Mouse (Mus musculus) kidney, adult 2 months (tissue): ENCODE measurements around the gene Calhm2. TPM values are rescaled to one million over a fixed set of nuclear protein-coding genes. Genes with fewer than 3 reads are reported as not detected.
A peak's percentile ranks its signal among the peaks of the same experiment; 100 is the strongest.

Source experiments
- DNase-seq: peaks from one replicate; pipeline ENCODE4 v3.0.0; 2021
- H3K27ac ChIP-seq: fragments of 200-500 bp; 2 replicates; pipeline ENCODE4 v1.5.1; 2012; ENCODE audit warnings: low read depth, low read length, control low read depth, inconsistent platforms; ENCODE audit not compliant: insufficient read depth
- H3K27me3 ChIP-seq: fragments of 200-500 bp; replicated peaks from 2 replicates; pipeline ENCODE4 v1.6.1; 2012; ENCODE audit warnings: mild to moderate bottlenecking, moderate library complexity, low read length, inconsistent platforms; ENCODE audit not compliant: control insufficient read depth, insufficient read depth
- H3K36me3 ChIP-seq: fragments of 200-500 bp; 2 replicates; pipeline ENCODE4 v1.6.1; 2012; ENCODE audit warnings: mild to moderate bottlenecking, moderate library complexity, low read length, inconsistent platforms; ENCODE audit not compliant: control insufficient read depth, insufficient read depth
- H3K4me1 ChIP-seq: fragments of 200-500 bp; 2 replicates; pipeline ENCODE4 v1.6.1; 2011; ENCODE audit warnings: low read length; ENCODE audit not compliant: control insufficient read depth, insufficient read depth
- H3K4me3 ChIP-seq: fragments of 200-500 bp; 2 replicates; pipeline ENCODE4 v1.5.1; 2011; ENCODE audit warnings: mild to moderate bottlenecking, low read depth, low read length, control low read depth; ENCODE audit not compliant: insufficient read depth
- CTCF ChIP-seq: fragments of 200-500 bp; conservative IDR thresholded peaks from 2 replicates; pipeline ENCODE4 v1.5.1; 2011; ENCODE audit warnings: low read depth, mild to moderate bottlenecking, control low read depth, low read length, moderate library complexity, mixed read lengths; ENCODE audit not compliant: insufficient read depth, insufficient read length
- POLR2A ChIP-seq: fragments of 200-500 bp; IDR thresholded peaks from one replicate; pipeline ENCODE4 v1.6.1; 2011; ENCODE audit warnings: low read depth, low read length, control low read depth
- WGBS: fragments of 180-500 bp; shearing (Covaris S2); methylation state at CpG from one replicate; pipeline ENCODE4 v1.1.7; 2018; 5-methylcytosine and 5-hydroxymethylcytosine counted together
- polyA plus RNA-seq: library from polyadenylated mRNA; depleted of rRNA; stranded (reverse); fragments of >200 nt; gene quantifications from 2 replicates; pipeline ENCODE4 v1.2.3, GENCODE M21; 2012

The Calhm2 gene
- polyA plus RNA-seq, 1 experiment = 5.7 TPM

DNA sequence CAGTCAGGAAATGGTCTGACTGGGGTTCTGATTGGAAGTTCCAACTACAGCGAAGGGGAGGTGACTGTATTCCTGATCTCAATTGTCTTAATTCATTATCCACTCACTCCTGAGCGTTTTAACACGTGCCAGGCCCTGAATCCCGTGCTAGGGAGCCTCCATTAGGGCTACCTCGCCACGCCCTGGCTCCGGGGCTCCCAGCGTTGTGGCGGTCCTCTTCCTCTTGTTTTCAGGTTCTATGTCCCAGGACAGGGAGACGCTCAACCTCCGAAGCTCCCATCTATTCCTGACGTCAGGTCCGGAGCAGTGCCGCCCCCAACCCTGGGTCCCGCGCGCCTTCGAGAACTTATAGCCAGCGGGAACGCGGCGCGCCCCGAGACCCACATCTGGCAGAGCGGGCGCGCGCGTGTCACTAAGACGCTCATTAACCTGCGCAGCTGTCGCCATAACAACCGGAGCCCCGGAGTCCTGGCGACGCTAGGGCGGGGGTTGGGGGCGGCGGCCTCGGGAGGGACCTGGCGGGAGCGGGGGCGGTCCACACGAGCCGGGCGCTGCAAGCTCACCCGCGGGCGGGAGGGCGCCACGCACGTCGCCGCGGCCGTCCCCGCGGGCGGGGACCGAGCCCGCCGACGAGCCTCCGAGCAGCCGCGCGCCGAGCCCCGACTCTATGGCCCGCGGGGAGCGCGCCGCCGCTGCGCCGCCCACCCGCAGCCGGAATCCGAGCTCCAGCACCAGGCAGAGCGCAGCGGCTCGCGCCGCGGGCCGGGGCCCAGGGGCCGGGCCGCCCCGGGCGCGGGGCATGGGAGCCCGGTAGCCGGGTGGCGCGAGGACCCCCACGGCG lies 40.6 kb upstream of the Calhm2 start, which contains the start of gene Neurl1a:
Gene Neurl1a, plus strand, starts transcription at position 390 of the 841 bp plus-strand sequence.
- Histone ChIP-seq H3K36me3 (no peaks in the 10 kb centered on the region), H3K4me3 (peak within 1 kb of the TSS; percentile 51), H3K27ac (no peak within 1 kb of the TSS), H3K27me3 (no peaks in the 10 kb centered on the region), H3K4me1 (no peaks in the 10 kb centered on the region)
- TF ChIP-seq CTCF = no peak
- TF ChIP-seq POLR2A = no peak
- WGBS = 1% methylated on average over 91 of the region's 98 CpGs
- DNase-seq = peak; percentile 33

DNA sequence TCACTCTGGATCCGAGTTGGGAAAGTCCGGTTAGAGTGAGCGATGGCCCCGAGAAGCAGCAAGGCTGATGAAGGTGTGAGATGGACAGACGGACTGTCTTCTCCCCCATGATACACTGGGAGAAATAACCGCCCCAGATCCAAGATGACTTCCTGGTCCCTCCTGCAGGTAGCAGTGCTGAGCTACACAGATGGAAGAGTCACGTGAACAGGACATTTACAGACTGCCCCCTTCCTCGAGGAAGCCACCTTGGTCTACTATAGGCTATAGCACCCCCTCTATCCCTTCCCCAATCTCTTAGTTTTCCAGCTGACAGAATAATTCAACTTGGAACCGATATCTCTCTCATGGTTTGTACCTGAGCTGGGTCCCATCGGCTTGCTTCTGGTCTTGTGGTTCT lies 39.9 kb upstream of the Calhm2 start:
- TF ChIP-seq POLR2A = no peak
- TF ChIP-seq CTCF = peak; percentile 44
- Histone ChIP-seq H3K4me3 (no peak overlapping the region), H3K27me3 (no peaks in the 10 kb centered on the region), H3K4me1 (no peaks in the 10 kb centered on the region), H3K36me3 (no peaks in the 10 kb centered on the region), H3K27ac (no peak overlapping the region)
- peak; percentile 14 for DNase-seq
- 40% methylated on average over 10 of the region's 10 CpGs for WGBS

DNA sequence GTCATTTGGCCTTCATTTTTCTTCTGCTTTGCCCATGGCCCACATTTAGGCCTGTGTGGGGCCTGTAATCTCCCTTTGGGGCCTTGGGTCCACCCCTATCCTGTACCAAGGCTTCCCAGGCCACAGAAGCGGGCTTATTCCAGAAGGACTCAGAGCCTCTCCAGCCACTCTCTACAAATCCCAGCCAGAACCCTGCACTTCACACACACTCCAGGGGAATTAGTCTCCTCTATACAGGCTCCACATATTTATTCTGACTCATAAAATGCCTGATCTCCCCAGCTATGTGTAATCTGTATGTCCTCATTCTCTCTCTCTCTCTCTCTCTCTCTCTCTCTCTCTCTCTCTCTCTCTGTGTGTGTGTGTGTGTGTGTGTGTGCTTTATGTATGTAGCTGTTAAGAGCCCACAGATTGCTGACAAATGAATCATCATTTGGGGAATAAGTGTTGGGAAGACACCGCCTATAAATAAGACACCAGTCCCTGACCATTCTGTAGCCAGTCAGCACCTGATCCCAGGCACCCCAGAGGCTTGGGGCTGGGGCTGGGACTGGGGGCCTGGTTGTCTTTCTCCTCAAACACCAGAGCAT lies 38.9 kb upstream of the Calhm2 start:
- Histone ChIP-seq H3K27ac (no peak overlapping the region), H3K4me1 (no peaks in the 10 kb centered on the region), H3K4me3 (no peak overlapping the region), H3K36me3 (no peaks in the 10 kb centered on the region), H3K27me3 (no peaks in the 10 kb centered on the region)
- 94% methylated on average over 2 of the region's 2 CpGs for WGBS
- no peak for TF ChIP-seq POLR2A
- TF ChIP-seq CTCF = no peak
- no peak for DNase-seq

DNA sequence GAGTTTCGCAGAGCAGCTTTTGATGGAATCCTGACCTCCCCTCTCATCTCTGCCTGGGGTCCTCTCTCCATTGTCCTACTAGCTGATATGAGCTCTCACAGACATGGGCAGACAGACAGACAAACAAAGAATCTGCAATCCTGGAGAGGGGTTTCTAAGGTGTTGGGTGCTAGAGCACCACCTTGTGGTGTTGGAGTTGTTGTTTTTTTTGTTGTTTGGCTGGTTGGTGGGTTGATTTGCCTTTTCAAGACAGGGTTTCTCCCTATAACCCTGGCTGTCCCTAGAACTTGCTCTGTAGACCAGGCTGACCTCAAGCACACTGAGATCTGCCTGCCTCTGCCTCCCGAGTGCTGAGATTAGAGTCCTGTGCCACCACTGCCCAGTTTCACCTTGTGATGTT lies 37.4 kb upstream of the Calhm2 start:
- Histone ChIP-seq H3K36me3 (no peaks in the 10 kb centered on the region), H3K27me3 (no peaks in the 10 kb centered on the region), H3K4me1 (no peaks in the 10 kb centered on the region), H3K27ac (no peak overlapping the region), H3K4me3 (no peak overlapping the region)
- WGBS = 70% methylated on average over 2 of the region's 2 CpGs
- no peak for DNase-seq
- TF ChIP-seq POLR2A = no peak
- 0 out of 2 replicates have a peak, but pooled peaks have one; percentile 5 for TF ChIP-seq CTCF

DNA sequence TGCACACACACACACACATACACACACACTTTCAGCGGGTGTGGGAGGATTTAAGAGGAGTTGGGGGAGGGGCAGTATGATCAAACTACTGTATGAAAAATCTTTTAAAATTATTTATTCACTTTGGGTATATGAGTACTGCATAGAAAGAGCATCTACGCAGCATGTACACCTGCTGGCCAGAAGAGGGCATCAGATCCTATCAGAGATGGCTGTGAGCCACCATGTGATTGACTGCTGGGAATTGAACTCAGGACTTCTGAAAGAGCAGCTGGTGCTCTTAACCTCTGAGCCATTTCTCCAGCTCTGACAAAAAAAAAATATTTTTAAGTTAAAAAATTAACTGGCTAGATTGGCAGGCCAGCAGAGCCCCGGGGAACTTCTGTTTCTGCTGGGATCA lies 36.4 kb upstream of the Calhm2 start:
- H3K4me3 ChIP-seq = no peak overlapping the region
- H3K27me3 ChIP-seq = no peaks in the 10 kb centered on the region
- TF ChIP-seq POLR2A (no peak), CTCF (peak; percentile 62)
- 53% methylated on average over 3 of the region's 3 CpGs for WGBS
- H3K4me1 ChIP-seq = no peaks in the 10 kb centered on the region
- DNase-seq = peak; percentile 67
- H3K36me3 ChIP-seq = no peaks in the 10 kb centered on the region
- H3K27ac ChIP-seq = no peak overlapping the region

DNA sequence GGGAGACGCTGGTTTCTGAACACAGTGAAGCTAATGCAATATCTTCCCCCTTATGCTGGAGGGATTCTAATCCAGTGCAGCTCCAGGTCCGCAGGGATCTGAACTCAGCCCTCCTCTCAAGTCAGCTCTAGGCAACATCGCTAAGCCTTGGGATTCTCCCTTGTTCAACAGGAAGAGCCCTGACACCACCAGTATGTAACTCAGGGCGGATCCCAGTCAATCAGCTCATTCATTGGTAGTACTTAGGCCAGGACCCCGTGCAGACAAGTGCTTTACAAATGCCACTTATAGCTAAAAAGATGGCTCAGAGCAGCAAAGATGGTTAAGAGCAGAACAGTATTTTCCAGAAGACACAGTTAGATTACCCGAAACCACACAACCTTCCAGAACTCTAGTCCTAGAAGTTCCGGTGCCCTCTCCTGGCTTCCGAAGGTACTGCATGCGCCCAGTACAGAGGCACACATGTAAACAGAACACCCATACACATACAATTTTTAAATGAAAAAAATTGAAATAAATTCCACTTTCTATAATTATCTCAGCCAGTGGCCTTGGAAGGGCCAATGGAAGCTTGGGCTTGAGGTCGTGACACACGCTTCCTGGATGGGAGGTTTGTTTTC lies 30.8 kb upstream of the Calhm2 start:
- Histone ChIP-seq H3K36me3 (no peaks in the 10 kb centered on the region), H3K4me1 (0 out of 2 replicates have a peak, but pooled peaks cover 3% of the 10 kb centered on the region), H3K4me3 (no peak overlapping the region), H3K27ac (0 out of 2 replicates have a peak overlapping the region, but pooled peaks have one; percentile 12), H3K27me3 (no peaks in the 10 kb centered on the region)
- DNase-seq = peak; percentile 90
- 16% methylated on average over 11 of the region's 11 CpGs for WGBS
- TF ChIP-seq POLR2A = no peak
- peak; percentile 79 for TF ChIP-seq CTCF
